Mouse (Mus musculus) spleen, adult 2 months (tissue): Measurements from ENCODE around the gene Ccdc144b. TPM values are rescaled to one million over a fixed set of nuclear protein-coding genes. Genes with fewer than 3 reads are reported as not detected.

Experiments used
- DNase-seq, 2 experiments: peaks; one replicate each; pipeline versions ENCODE4 v3.0.0 to v3.0.0-alpha.2; 2012 to 2021; ENCODE audit warnings: low spot score in 2 of 2, low read depth in 1 of 2
- H3K27ac ChIP-seq: fragments of 200-500 bp; 2 replicates; pipeline ENCODE4 v1.5.1; 2012; ENCODE audit warnings: low read length, inconsistent platforms; ENCODE audit not compliant: insufficient read depth
- H3K27me3 ChIP-seq: fragments of 200-500 bp; 2 replicates; pipeline ENCODE4 v1.6.1; 2012; ENCODE audit warnings: mild to moderate bottlenecking, moderate library complexity, low read length, inconsistent platforms; ENCODE audit not compliant: control insufficient read depth, insufficient read depth
- H3K36me3 ChIP-seq: fragments of 200-500 bp; 2 replicates; pipeline ENCODE4 v1.6.1; 2012; ENCODE audit warnings: mild to moderate bottlenecking, low read length, inconsistent platforms; ENCODE audit not compliant: control insufficient read depth, insufficient read depth
- H3K4me1 ChIP-seq: fragments of 200-500 bp; 2 replicates; pipeline ENCODE4 v1.6.1; 2011; ENCODE audit warnings: inconsistent platforms; ENCODE audit not compliant: control insufficient read depth, insufficient read depth, insufficient read length
- H3K4me3 ChIP-seq: fragments of 200-500 bp; 2 replicates; pipeline ENCODE4 v1.5.1; 2011; ENCODE audit warnings: mild to moderate bottlenecking, inconsistent platforms; ENCODE audit not compliant: insufficient read depth, insufficient read length; ENCODE audit errors: extremely low read depth
- CTCF ChIP-seq: fragments of 200-500 bp; IDR thresholded peaks from 2 replicates; pipeline ENCODE4 v1.5.1; 2011; ENCODE audit warnings: mild to moderate bottlenecking, inconsistent platforms; ENCODE audit not compliant: insufficient read depth, insufficient read length, insufficient replicate concordance; ENCODE audit errors: extremely low read depth
- POLR2A ChIP-seq: fragments of 200-500 bp; IDR thresholded peaks from 2 replicates; pipeline ENCODE4 v1.6.1; 2011; ENCODE audit warnings: low read depth, low read length, inconsistent platforms
- WGBS: fragments of 180-500 bp; shearing (Covaris S2); methylation state at CpG from one replicate; pipeline ENCODE4 v1.1.7; 2018; 5-methylcytosine and 5-hydroxymethylcytosine counted together
- polyA plus RNA-seq: library from polyadenylated mRNA; depleted of rRNA; stranded (reverse); fragments of >200 nt; gene quantifications from 2 replicates; pipeline ENCODE4 v1.2.3, GENCODE M21; 2012

Gene Ccdc144b
- polyA plus RNA-seq, 1 experiment: not detected

GRCm38 (mm10) chr3:36044520-36044919 is 8.8 kb downstream of the Ccdc144b start:
- DNase-seq: no peak

GRCm38 (mm10) chr3:36031740-36032510 is 21.4 kb downstream of the Ccdc144b start:
- H3K36me3 ChIP-seq: no peaks in the 10 kb centered on the region
- no peaks in the 10 kb centered on the region for H3K27me3 ChIP-seq
- H3K27ac ChIP-seq: no peak overlapping the region
- H3K4me1 ChIP-seq: no peaks in the 10 kb centered on the region
- WGBS: 68% methylated on average over 6 of the region's 6 CpGs
- no peak overlapping the region for H3K4me3 ChIP-seq
- no peak for DNase-seq
- TF ChIP-seq POLR2A (no peak), CTCF (no peak)

More at GRCm38 (mm10) chr3:36044520-36044919, 8.8 kb downstream of the Ccdc144b start:
- H3K4me3 ChIP-seq: no peak overlapping the region
- TF ChIP-seq POLR2A: no peak
- no peak for TF ChIP-seq CTCF
- H3K27me3 ChIP-seq: no peaks in the 10 kb centered on the region
- H3K27ac ChIP-seq: no peak overlapping the region
- no peaks in the 10 kb centered on the region for H3K36me3 ChIP-seq
- no peaks in the 10 kb centered on the region for H3K4me1 ChIP-seq

- WGBS: 75% methylated on average over 4 of the region's 4 CpGs
- Histone ChIP-seq H3K27ac (no peak overlapping the region), H3K27me3 (no peaks in the 10 kb centered on the region), H3K4me1 (no peaks in the 10 kb centered on the region), H3K4me3 (no peak overlapping the region), H3K36me3 (no peaks in the 10 kb centered on the region)
- TF ChIP-seq CTCF (no peak), POLR2A (no peak)
- no peak for DNase-seq
Measured at GRCm38 (mm10) chr3:36029993-36030392, 23.4 kb downstream of the Ccdc144b start.

GRCm38 (mm10) chr3:36025732-36026131 is 27.6 kb downstream of the Ccdc144b start:
- Histone ChIP-seq H3K27me3 (no peaks in the 10 kb centered on the region), H3K4me3 (no peak overlapping the region), H3K27ac (no peak overlapping the region), H3K4me1 (no peaks in the 10 kb centered on the region), H3K36me3 (no peaks in the 10 kb centered on the region)
- TF ChIP-seq CTCF (no peak), POLR2A (no peak)
- no peak for DNase-seq
- 81% methylated on average over 6 of the region's 6 CpGs for WGBS

GRCm38 (mm10) chr3:36011239-36011638 is 42.1 kb downstream of the Ccdc144b start:
- Histone ChIP-seq H3K4me3 (no peak overlapping the region), H3K27ac (no peak overlapping the region), H3K27me3 (no peaks in the 10 kb centered on the region), H3K36me3 (no peaks in the 10 kb centered on the region), H3K4me1 (no peaks in the 10 kb centered on the region)
- WGBS: 85% methylated on average over 3 of the region's 3 CpGs
- DNase-seq: no peak
- TF ChIP-seq POLR2A (no peak), CTCF (no peak)

GRCm38 (mm10) chr3:36008411-36009154 is 44.8 kb downstream of the Ccdc144b start:
- Histone ChIP-seq H3K27ac (no peak overlapping the region), H3K4me1 (no peaks in the 10 kb centered on the region), H3K36me3 (no peaks in the 10 kb centered on the region), H3K27me3 (no peaks in the 10 kb centered on the region), H3K4me3 (no peak overlapping the region)
- DNase-seq: no peak
- 78% methylated on average over 4 of the region's 4 CpGs for WGBS
- TF ChIP-seq POLR2A (no peak), CTCF (no peak)
